Mouse (Mus musculus) forebrain, embryonic 16.5 days (tissue): ENCODE results near the gene Ap1m2. TPM values are rescaled to one million over a fixed set of nuclear protein-coding genes. Genes with fewer than 3 reads are reported as not detected.
A peak's percentile ranks its signal among the peaks of the same experiment; 100 is the strongest.
"Not testable (repeated sequence)": the region's sequence is repeated elsewhere in the genome, so short reads cannot be mapped to it uniquely, and the experiment has no call there.

Source experiments
- ATAC-seq: fragments of 200-750 bp; cut with Nextera tagmentation; 2 replicates; pipeline ENCODE4 v1.8.0; 2017; ENCODE audit warnings: mild to moderate bottlenecking, moderate library complexity
- H3K27ac ChIP-seq: fragments of 300-500 bp; sonication (generic); 2 replicates; pipeline ENCODE4 v1.5.1; 2014; ENCODE audit warnings: low read length, control low read depth
- H3K27me3 ChIP-seq: fragments of 300-500 bp; sonication (generic); replicated peaks from 2 replicates; pipeline ENCODE4 v1.6.1; 2014; ENCODE audit warnings: low read length; ENCODE audit not compliant: control insufficient read depth, insufficient read depth
- H3K36me3 ChIP-seq: fragments of 300-500 bp; sonication (generic); 2 replicates; pipeline ENCODE4 v1.6.1; 2014; ENCODE audit not compliant: control insufficient read depth, insufficient read depth
- H3K4me1 ChIP-seq: fragments of 300-500 bp; sonication (generic); replicated peaks from 2 replicates; pipeline ENCODE4 v1.6.1; 2014; ENCODE audit warnings: low read length; ENCODE audit not compliant: control insufficient read depth, insufficient read depth
- H3K4me2 ChIP-seq: fragments of 300-500 bp; sonication (generic); 2 replicates; pipeline ENCODE4 v1.6.1; 2014; ENCODE audit warnings: mild to moderate bottlenecking, low read length, control low read depth
- H3K4me3 ChIP-seq: fragments of 300-500 bp; sonication (generic); replicated peaks from 2 replicates; pipeline ENCODE4 v1.5.1; 2014; ENCODE audit warnings: mild to moderate bottlenecking, low read length, control low read depth
- H3K9ac ChIP-seq: fragments of 300-500 bp; sonication (generic); replicated peaks from 2 replicates; pipeline ENCODE4 v1.6.1; 2014; ENCODE audit warnings: low read depth, low read length, control low read depth
- H3K9me3 ChIP-seq: fragments of 300-500 bp; sonication (generic); 2 replicates; pipeline ENCODE4 v1.6.1; 2016; ENCODE audit warnings: low read length; ENCODE audit not compliant: control insufficient read depth
- WGBS: fragments of 180-500 bp; shearing (Covaris S2); extraction: QIAGEN DNeasy Blood & Tissue Kit; methylation state at CpG from one replicate; pipeline ENCODE4 v1.1.7; 2014; 5-methylcytosine and 5-hydroxymethylcytosine counted together
- polyA plus RNA-seq: library from polyadenylated mRNA; unstranded; fragments of >200 nt; fragmentation: Nextera tagmentation; extraction: Ambion mirVana; gene quantifications from 2 replicates; pipeline ENCODE4 v1.2.1, GENCODE M21; 2015

The Ap1m2 gene
- polyA plus RNA-seq, 1 experiment from 2014 or later, result 2.9 TPM

- no peaks in the 10 kb centered on the region for H3K27me3 ChIP-seq
- no peak overlapping the region for H3K4me3 ChIP-seq
- H3K36me3 ChIP-seq, result no peaks in the 10 kb centered on the region
- H3K27ac ChIP-seq, result no peak overlapping the region
- H3K9me3 ChIP-seq, result no peaks in the 10 kb centered on the region
- H3K4me1 ChIP-seq, result no peaks in the 10 kb centered on the region; the same call in 1 of the 2 replicates
- H3K4me2 ChIP-seq, result no peak overlapping the region
- no peak overlapping the region for H3K9ac ChIP-seq
- WGBS, result 92% methylated on average over 10 of the region's 10 CpGs
- ATAC-seq, result no peak
Observed at GRCm38 (mm10) chr9:21329699-21330289, 17.7 kb upstream of the Ap1m2 start.

GRCm38 (mm10) chr9:21329041-21329440 is 16.9 kb upstream of the Ap1m2 start:
- no peak overlapping the region for H3K4me2 ChIP-seq
- no peak for ATAC-seq
- H3K27me3 ChIP-seq, result no peaks in the 10 kb centered on the region
- no peak overlapping the region for H3K4me3 ChIP-seq
- no peaks in the 10 kb centered on the region for H3K36me3 ChIP-seq
- H3K4me1 ChIP-seq, result no peaks in the 10 kb centered on the region; the same call in 1 of the 2 replicates
- no peak overlapping the region for H3K27ac ChIP-seq
- 79% methylated on average over 4 of the region's 5 CpGs for WGBS
- H3K9me3 ChIP-seq, result no peaks in the 10 kb centered on the region
- no peak overlapping the region for H3K9ac ChIP-seq

GRCm38 (mm10) chr9:21328041-21328440 is 15.9 kb upstream of the Ap1m2 start:
- WGBS, result 79% methylated on average over 3 of the region's 3 CpGs
- no peaks in the 10 kb centered on the region; the same call in 1 of the 2 replicates for H3K4me1 ChIP-seq
- H3K9me3 ChIP-seq, result no peaks in the 10 kb centered on the region
- no peak overlapping the region for H3K9ac ChIP-seq
- no peak overlapping the region for H3K4me3 ChIP-seq
- H3K27me3 ChIP-seq, result no peaks in the 10 kb centered on the region
- no peak overlapping the region for H3K4me2 ChIP-seq
- no peak for ATAC-seq
- H3K36me3 ChIP-seq, result no peaks in the 10 kb centered on the region
- H3K27ac ChIP-seq, result no peak overlapping the region

- H3K9ac ChIP-seq, result no peak overlapping the region
- H3K4me1 ChIP-seq, result no peaks in the 10 kb centered on the region; the same call in 1 of the 2 replicates
- no peaks in the 10 kb centered on the region for H3K9me3 ChIP-seq
- H3K36me3 ChIP-seq, result no peaks in the 10 kb centered on the region
- WGBS, result 75% methylated on average over 3 of the region's 3 CpGs
- ATAC-seq, result no peak
- no peak overlapping the region for H3K4me3 ChIP-seq
- no peak overlapping the region for H3K27ac ChIP-seq
- H3K4me2 ChIP-seq, result no peak overlapping the region
- no peaks in the 10 kb centered on the region for H3K27me3 ChIP-seq
Observed at GRCm38 (mm10) chr9:21327569-21327968, 15.4 kb upstream of the Ap1m2 start.

- Histone ChIP-seq H3K27ac (no peak overlapping the region), H3K36me3 (no peaks in the 10 kb centered on the region), H3K4me3 (no peak overlapping the region), H3K27me3 (no peaks in the 10 kb centered on the region), H3K9me3 (no peaks in the 10 kb centered on the region), H3K4me1 (peaks cover 18% of the 10 kb centered on the region), H3K9ac (no peak overlapping the region), H3K4me2 (no peak overlapping the region)
- no peak for ATAC-seq
- 96% methylated on average over 11 of the region's 11 CpGs for WGBS
Observed at GRCm38 (mm10) chr9:21324269-21324668, 12.1 kb upstream of the Ap1m2 start.

- not testable (repeated sequence) for H3K4me2 ChIP-seq, H3K4me3 ChIP-seq, H3K27ac ChIP-seq, ATAC-seq, H3K9me3 ChIP-seq, H3K36me3 ChIP-seq, H3K27me3 ChIP-seq, H3K9ac ChIP-seq
- 95% methylated on average over 8 of the region's 8 CpGs for WGBS
- H3K4me1 ChIP-seq, result peaks cover 18% of the 10 kb centered on the region
Observed at GRCm38 (mm10) chr9:21322917-21323297, 10.8 kb upstream of the Ap1m2 start.

- peak overlapping the region; percentile 93 for H3K4me2 ChIP-seq
- WGBS, result 71% methylated on average over 19 of the region's 19 CpGs
- H3K4me3 ChIP-seq, result no peak overlapping the region
- ATAC-seq, result no peak
- no peak overlapping the region for H3K9ac ChIP-seq
- H3K9me3 ChIP-seq, result no peaks in the 10 kb centered on the region
- H3K27ac ChIP-seq, result no peak overlapping the region
- H3K4me1 ChIP-seq, result peaks cover 18% of the 10 kb centered on the region
- H3K36me3 ChIP-seq, result no peaks in the 10 kb centered on the region
- no peaks in the 10 kb centered on the region for H3K27me3 ChIP-seq
Observed at GRCm38 (mm10) chr9:21322211-21322916, 10.2 kb upstream of the Ap1m2 start.

GRCm38 (mm10) chr9:21321513-21321835 is 9.3 kb upstream of the Ap1m2 start:
- Histone ChIP-seq H3K4me3 (peak overlapping the region; percentile 83), H3K27me3 (no peaks in the 10 kb centered on the region), H3K9ac (peak overlapping the region; percentile 78), H3K36me3 (no peaks in the 10 kb centered on the region), H3K9me3 (no peaks in the 10 kb centered on the region), H3K4me1 (peaks cover 18% of the 10 kb centered on the region), H3K4me2 (peak overlapping the region; percentile 93), H3K27ac (no peak overlapping the region)
- WGBS, result 15% methylated on average over 6 of the region's 6 CpGs
- ATAC-seq, result 0 out of 2 replicates have a peak, but pooled peaks have one; percentile 4

GRCm38 (mm10) chr9:21320619-21321512 is 8.7 kb upstream of the Ap1m2 start, which contains the start of gene Slc44a2:
TSS of gene Slc44a2 (plus strand) at chr9:21320698.
- WGBS, result under 1% methylated on average over 52 of the region's 52 CpGs

More at GRCm38 (mm10) chr9:21320619-21321512, 8.7 kb upstream of the Ap1m2 start, which contains the start of gene Slc44a2:
- Histone ChIP-seq H3K4me1 (peaks cover 18% of the 10 kb centered on the region), H3K9me3 (no peaks in the 10 kb centered on the region), H3K4me2 (peak within 1 kb of the TSS; percentile 93), H3K9ac (peak within 1 kb of the TSS; percentile 78), H3K27ac (no peak within 1 kb of the TSS), H3K27me3 (no peaks in the 10 kb centered on the region), H3K36me3 (no peaks in the 10 kb centered on the region), H3K4me3 (peak within 1 kb of the TSS; percentile 83)
- ATAC-seq, result peak; percentile 94
